Mouse (Mus musculus) testis, adult 2 months (tissue): Measurements from ENCODE around the gene Hdac9.

Experiments
- CTCF ChIP-seq: fragments of 200-500 bp; IDR thresholded peaks from 2 replicates; pipeline ENCODE4 v1.5.1; 2012; ENCODE audit warnings: low read depth, mild to moderate bottlenecking, inconsistent platforms, low read length, moderate library complexity; ENCODE audit not compliant: control insufficient read depth, insufficient read depth, insufficient replicate concordance
- POLR2A ChIP-seq: fragments of 200-500 bp; IDR thresholded peaks from 2 replicates; pipeline ENCODE4 v1.6.1; 2012; ENCODE audit warnings: low read depth, mild to moderate bottlenecking, inconsistent platforms, low read length, moderate library complexity; ENCODE audit not compliant: control insufficient read depth

- TF ChIP-seq POLR2A, result no peak
- TF ChIP-seq CTCF, result no peak
Measured at GRCm38 (mm10) chr12:34495940-34496339, 421.0 kb downstream of the Hdac9 start.
